Mouse (Mus musculus) monocyte, adult 5-6 weeks (primary cell): ENCODE results near the gene Sult2a8. TPM values are rescaled to one million over a fixed set of nuclear protein-coding genes. Genes with fewer than 3 reads are reported as not detected.
"Not testable (repeated sequence)": the region's sequence is repeated elsewhere in the genome, so short reads cannot be mapped to it uniquely, and the experiment has no call there.

Source experiments
- ATAC-seq: fragments of 153-309, 156-312 bp; replicated peaks from 2 replicates; pipeline ENCODE4 v1.8.0; 2017; ENCODE audit warnings: mild to moderate bottlenecking; ENCODE audit not compliant: low TSS enrichment, insufficient number of reproducible peaks, severe bottlenecking, poor library complexity, low FRiP score
- total RNA-seq: library from RNA; stranded (forward); fragments of 200-1000, 200-491, 200-594 nt; gene quantifications from 3 replicates; pipeline ENCODE4 v1.2.3, GENCODE M21; 2017

The Sult2a8 gene
- not detected in 3 replicates for total RNA-seq

- no peak for ATAC-seq
These were observed at the start of gene Sult2a8 for GRCm38 (mm10) chr7:14446534-14446933. Gene Sult2a8 (minus strand): TSS chr7:14446769.

DNA sequence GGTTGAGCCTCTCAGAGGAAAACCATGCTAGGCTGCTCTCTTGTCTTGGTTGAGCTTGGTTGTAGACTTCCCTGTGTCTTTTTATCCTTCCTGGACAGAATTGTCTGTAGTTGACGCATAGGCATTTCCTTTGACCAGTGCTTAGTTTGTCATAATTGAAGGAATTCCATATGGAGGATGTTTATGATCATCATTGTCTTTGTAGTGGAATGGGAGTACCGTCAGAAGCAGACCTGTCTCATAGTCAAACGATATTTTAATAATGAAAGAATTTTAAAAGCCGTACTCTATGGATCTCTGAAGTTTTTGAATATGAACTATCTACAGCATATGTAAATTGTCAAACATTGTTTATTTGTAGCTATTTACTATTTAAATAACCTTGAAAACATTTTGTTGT is 47.6 kb upstream of the Sult2a8 start, which contains the start of gene Sult2a7:
TSS of gene Sult2a7 (minus strand) at position 101 of the 400 bp plus-strand sequence.
- ATAC-seq = no peak

DNA sequence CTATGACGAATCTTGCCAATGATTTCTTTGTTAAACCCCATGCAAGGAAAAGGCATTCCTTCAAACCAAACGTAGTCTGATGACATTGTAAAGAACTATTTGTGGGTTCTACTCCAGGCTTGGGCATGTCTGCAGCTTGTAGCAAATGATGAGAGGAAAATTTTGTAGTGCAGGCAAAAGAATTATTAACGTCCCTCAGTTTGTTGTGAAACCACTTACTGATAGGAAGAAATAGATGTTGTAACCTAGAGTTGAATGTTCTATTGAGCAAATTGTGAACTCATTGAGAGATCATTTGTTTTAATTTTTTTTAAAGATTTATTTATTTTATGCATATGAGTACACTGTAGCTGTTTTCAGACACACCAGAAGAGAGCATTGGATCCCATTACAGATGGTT is 46.3 kb upstream of the Sult2a8 start:
- ATAC-seq = no peak

DNA sequence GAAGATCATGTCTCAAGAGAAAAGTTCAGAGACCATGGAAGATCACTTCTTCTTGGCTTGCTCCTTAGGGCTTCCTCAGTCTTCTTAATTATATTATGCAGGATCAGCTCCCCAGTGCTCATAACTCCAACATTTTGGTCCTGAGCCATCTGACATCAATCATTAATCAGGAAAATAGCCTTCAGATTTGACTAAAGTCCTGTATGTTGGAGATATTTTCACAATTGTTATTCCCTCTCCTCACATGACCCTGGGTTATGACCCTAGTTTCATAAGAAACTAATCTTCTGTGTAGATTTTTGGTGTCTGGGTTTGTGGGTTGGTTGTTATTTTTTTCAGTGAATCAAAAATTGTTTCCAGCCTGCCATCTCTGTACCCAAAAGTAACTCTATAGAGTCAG is 7.0 kb downstream of the Sult2a8 start:
- ATAC-seq = no peak

- ATAC-seq = no peak
These were observed 8.1 kb downstream of the Sult2a8 start for GRCm38 (mm10) chr7:14438484-14438883.

DNA sequence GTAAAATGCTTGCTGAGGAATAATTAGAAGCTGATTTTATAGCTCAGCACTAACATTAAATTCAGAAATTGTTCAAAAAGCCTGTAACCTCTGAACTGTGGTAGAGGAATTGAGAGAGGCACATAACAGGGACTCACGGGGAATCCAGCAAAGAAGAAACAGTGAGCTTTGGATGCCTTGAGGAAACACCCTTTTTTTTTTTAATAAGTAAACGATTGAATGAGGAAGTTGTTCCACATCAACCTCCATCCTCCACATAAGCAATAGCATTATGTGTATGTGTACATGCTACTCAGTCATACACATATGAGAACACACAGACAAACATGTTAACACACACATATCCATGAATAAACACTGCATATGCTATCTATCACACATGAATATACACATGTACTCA is 8.5 kb downstream of the Sult2a8 start:
- no peak for ATAC-seq

GRCm38 (mm10) chr7:14399363-14399762 is 47.2 kb downstream of the Sult2a8 start:
- not testable (repeated sequence) for ATAC-seq

DNA sequence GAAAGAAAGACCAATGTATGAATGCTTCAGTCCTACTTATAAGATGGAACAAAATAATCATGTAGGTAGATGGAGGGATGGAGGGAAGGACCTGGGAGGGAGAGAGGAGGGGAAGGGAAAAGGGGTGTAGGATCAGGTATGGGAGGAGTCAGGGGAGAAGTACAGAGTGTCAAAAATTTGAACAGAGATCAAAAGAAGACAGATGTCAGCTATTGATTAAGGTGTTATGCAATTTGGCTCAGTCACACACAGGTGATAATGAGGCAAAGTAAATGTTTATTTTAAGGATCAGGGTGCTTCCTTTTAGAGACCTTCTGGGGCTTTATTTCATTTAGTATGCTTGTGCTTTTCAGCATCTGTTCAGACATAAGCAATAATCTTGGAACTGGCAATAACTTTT is 50.1 kb downstream of the Sult2a8 start:
- ATAC-seq = no peak

Other genes with a start within 250 kb of the Sult2a8 start
- not detected in 3 replicates for gene Sult2a6, start 191.9 kb downstream of the Sult2a8 start, total RNA-seq
- not detected in 3 replicates for gene Obox8, start 113.2 kb downstream of the Sult2a8 start, total RNA-seq
- gene Sult2a7, start 47.5 kb upstream of the Sult2a8 start, total RNA-seq = not detected in 3 replicates
- gene Vmn1r90, start 116.7 kb upstream of the Sult2a8 start, total RNA-seq = not detected in 3 replicates
- not detected in 3 replicates for gene Obox7, start 212.7 kb upstream of the Sult2a8 start, total RNA-seq